Mouse (Mus musculus) liver, adult 2 months (tissue): ENCODE measurements around the gene Rims1.

ENCODE experiments used
- CTCF ChIP-seq: fragments of 200-500 bp; IDR thresholded peaks from 2 replicates; pipeline ENCODE4 v1.5.1; 2011; ENCODE audit warnings: low read depth, low read length, control low read depth
- POLR2A ChIP-seq: fragments of 200-500 bp; IDR thresholded peaks from 2 replicates; pipeline ENCODE4 v1.6.1; 2011; ENCODE audit warnings: low read length, control low read depth; ENCODE audit not compliant: insufficient read depth; ENCODE audit errors: extremely low read depth

DNA sequence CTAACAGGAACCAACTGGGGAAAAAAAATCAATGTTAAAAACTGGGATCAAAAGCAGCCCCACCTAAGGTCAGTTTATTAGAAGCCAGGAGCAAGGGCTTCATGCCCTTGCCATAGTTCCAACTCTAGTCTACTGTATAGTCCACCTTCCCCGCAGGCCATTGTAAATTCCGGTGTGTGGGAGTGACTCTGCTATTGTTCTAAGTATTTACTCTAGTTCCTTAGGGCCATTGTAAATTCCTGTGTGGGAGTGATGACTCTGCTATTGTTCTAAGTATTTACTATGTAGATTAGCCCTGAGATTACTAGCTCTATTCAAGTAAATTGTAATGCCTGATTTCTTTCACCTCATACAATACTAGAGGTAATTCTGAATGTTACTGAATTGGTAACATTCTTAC, 339.2 kb downstream of the Rims1 start:
- TF ChIP-seq CTCF: no peak
- TF ChIP-seq POLR2A: no peak
